Mouse (Mus musculus) heart, postnatal 25 days (tissue): Measurements from ENCODE around the gene Gsk3a. TPM values are rescaled to one million over a fixed set of nuclear protein-coding genes. Genes with fewer than 3 reads are reported as not detected.
A peak's percentile ranks its signal among the peaks of the same experiment; 100 is the strongest.

Experiments
- DNase-seq: peaks from one replicate; pipeline ENCODE4 v3.0.0; 2022; ENCODE audit warnings: low spot score
- intact Hi-C: fragments of 180-260 bp; cut with DNase I; formaldehyde crosslinking; loops from one replicate; pipeline ENCODE4 v1.15.1; 2025
- total RNA-seq, 2 experiments: library from RNA; stranded (reverse); gene quantifications; 2 replicates each; pipeline ENCODE4 v1.2.3; 2021

Gsk3a gene
- total RNA-seq: 10 to 100 TPM; 62.6 to 64.6 TPM

DNA sequence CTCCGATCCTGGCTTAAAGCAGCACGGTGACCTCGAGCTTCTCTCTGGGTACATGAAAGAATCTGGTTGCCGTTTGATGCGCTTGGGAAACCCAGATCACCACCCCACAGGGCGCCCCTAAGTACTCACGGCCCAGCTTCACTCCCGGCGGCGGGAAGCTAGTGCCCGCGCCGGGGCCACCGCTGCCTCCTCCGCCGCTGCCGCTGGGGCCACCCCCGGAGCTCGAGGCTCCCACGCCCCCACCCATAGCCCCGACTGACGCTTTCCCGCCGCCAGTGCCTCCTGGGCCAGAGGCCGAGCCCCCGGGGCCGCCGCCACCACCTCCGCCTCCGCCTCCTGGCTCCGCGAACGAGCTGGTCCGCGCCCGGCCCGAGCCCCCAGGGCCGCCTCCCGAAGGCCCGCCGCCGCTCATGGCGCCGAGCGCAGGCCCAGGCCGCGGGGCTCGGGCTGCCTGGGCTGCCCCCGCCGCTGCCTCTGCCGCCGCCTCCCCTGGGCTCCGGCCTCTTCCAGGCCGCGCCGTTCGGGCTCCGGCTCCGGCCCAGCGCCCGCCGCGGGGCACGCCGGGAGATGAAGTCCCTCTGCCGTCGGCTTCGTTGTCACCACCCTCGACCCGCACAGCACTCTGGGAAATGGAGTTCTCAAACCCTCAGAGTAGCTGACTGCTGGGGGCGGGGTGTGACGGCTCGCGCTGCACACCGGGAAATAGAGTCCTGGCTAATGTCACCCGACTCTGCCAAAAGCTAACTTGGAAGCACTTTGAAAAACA is at the start of gene Gsk3a:
TSS of gene Gsk3a (minus strand) at position 603 of the 766 bp plus-strand sequence.
- DNase-seq: peak; percentile 97
- intact Hi-C loops: loop anchor here (2.0 kb wide), 1 partner anchor 15 kb away; no protein-coding TSS in a partner anchor

DNA sequence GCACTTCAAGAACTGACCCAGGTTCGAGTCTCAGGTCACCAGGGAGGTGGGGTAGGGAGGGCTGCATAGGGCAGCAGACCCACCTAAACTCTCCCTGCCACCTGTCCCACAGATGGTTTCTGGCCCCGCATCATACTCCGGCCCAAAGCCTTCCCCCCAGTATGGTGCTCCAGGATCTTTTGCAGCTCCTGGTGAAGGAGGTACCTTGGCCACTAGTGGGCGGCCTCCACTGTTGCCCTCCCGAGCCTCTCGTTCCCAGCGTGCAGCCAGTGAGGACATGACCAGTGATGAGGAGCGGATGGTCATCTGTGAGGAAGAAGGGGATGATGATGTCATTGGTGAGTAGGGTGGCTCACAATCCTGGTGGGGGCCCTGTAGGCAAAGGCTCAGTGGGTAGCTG is 49.3 kb upstream of the Gsk3a start:
- no peak for DNase-seq
- intact Hi-C loops: no loop called here

DNA sequence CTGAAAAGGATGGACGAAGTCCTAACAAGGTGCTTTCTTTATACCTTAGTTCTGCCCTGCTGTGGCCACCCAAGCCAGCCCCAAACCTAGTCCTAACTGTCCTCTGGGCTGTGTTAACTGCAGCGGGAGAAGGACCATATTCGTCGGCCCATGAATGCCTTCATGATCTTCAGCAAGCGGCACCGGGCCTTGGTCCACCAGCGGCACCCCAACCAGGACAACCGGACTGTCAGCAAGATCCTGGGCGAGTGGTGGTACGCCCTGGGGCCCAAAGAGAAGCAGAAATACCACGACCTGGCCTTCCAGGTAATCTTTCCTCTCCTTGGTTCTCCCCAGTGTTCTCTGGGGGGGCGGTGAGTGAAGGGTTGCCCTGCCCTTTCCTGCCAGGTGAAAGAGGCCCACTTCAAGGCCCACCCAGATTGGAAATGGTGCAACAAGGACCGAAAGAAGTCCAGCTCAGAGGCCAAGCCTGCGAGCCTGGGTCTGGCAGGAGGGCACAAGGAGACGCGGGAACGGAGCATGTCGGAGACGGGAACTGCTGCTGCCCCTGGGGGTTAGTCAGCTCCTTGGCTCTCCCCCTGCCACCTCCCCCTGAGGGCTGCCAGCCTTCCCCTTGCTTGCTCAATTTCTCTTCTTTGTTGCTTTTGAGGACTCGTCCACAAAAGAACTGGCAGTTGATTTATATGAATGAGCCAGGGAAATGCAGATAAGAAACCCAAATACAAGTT is 48.0 kb upstream of the Gsk3a start:
- DNase-seq: no peak
- intact Hi-C loops: no loop called here

DNA sequence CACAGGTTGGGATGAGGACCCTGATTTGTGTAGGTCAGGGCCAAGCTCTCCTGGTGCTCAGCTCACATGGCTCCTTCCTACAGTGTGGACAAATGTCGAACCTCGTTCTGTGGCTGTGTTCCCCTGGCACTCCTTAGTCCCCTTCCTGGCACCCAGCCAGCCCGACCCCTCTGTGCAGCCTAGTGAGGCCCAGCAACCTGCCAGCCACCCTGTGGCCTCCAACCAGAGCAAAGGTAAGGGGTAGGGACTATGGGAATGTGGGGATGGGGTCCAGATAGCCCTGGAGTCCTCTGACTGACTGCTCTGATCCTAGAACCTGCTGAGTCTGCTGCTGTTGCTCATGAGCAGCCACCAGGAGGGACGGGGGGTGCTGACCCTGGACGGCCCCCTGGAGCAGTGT is 47.1 kb upstream of the Gsk3a start:
- no peak for DNase-seq
- intact Hi-C loops: loop anchor here (5.0 kb wide), 1 partner anchor 103 kb away; no protein-coding TSS in a partner anchor

DNA sequence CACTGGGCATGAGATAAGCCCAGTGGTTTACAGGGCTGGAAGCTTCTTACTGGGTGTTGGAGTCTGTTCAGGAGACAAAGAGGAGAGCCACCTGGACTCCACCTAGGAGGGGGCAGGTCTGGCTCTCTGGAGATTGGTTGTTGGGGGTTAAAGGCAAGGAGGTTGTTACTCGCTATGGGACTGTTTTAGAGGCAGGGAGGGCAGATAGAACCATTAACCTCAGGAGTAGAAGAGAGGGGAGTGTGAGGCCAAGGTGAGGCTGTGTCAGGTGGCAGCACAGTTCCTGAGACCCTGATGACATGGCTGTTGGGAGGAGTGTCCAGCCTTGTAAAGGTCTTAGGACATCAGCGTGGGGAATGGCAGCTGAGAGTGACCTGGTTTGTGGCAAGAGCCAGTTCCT is 46.5 kb upstream of the Gsk3a start:
- no peak for DNase-seq
- intact Hi-C loops: loop anchor here (5.0 kb wide), 1 partner anchor 103 kb away; no protein-coding TSS in a partner anchor

DNA sequence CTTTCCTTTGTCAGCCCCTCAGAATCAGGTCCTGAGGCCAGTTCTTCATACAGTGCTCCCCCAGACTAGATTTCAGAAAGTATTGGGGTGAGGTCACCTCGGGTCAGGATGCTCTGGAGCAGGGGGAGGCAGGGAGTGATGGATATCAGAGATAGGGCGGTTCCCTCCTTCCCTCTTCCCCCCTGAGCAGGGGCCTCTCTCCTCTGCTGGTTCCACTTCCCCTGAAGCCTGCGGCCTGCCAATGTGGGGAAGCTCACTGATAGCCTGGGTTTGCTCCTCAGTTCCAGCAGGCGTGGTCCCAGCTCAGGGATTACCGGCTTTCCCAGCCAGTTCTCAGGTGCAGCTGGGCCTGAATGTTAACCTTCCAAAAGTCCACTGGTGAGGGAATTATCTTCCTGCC is 46.0 kb upstream of the Gsk3a start:
- no peak for DNase-seq
- intact Hi-C loops: loop anchor here (2.0 to 5.0 kb wide), 2 partner anchors 33 to 104 kb away; partner anchors contain the start of gene Megf8

DNA sequence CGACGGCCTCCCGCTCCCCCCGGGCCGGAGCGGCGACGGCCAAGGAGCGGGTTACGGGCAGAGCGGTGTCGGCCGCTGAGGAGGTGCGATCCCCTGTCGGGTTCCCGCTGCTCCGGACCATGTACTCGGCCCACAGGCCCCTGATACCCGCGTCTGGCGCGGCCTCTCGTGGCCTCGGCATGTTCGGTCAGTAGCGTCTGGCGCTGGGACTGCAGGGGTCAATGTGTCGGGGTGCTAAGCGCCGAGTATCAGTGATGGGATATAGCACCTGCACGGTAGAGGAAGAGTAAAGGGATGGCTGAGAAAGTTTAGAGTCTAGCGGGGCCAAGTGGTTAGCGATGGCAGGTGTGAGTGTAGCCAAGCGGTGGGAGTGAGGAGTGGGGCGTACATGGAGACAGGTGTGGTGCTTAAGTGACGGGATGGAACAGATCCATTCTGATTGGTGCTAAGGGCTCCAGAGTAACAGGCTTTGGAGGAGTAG is 45.1 kb upstream of the Gsk3a start:
- DNase-seq: no peak
- intact Hi-C loops: loop anchor here (2.0 to 5.0 kb wide), 2 partner anchors 34 to 105 kb away; partner anchors contain the start of gene Megf8

DNA sequence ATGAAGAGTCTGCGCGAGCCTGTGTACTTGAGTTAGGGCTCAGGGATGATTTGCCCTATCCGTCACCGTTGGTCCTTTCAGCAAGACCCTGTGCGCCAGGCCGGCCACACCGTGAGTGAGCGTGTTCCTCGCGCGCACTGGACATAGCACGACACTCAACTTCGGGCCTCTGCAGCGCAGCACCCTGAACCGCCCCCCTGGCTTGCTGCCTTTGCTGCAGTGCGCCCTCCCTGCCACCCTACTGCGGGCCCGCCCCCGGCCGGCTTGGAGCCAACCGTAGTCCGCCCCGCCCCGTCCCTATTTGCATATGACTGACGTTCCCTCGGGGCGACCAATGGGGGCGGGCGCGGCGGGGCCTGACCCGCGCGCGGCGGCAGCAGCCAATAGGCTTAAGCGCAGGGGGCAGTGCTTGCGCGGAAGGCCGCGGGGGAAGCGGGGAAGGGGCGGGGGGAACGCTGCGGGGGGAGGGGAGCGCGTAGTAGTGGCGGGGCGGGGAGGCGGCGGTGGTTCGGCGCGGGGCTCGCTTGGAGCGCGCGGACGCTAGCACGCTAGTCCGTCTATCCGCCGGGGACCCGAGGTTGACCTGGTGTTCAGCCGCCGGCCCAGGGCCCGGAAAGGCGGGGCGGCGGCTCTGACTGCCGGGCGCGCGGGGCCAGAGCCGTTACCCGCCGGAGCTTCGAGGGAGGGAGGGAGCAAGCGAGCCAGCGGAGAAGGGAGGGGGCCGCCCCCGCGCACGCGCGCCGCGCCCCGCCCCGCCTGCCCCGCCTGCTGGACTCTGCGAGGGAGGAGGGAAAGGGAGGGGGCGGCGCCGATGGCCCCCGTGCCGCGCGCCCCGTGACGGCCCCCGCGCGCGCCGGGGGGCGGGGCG is 44.3 kb upstream of the Gsk3a start:
- intact Hi-C loops: loop anchor here (2.0 to 5.0 kb wide), 2 partner anchors 35 to 105 kb away; partner anchors contain the start of gene Megf8
- DNase-seq: peak; percentile 97

DNA sequence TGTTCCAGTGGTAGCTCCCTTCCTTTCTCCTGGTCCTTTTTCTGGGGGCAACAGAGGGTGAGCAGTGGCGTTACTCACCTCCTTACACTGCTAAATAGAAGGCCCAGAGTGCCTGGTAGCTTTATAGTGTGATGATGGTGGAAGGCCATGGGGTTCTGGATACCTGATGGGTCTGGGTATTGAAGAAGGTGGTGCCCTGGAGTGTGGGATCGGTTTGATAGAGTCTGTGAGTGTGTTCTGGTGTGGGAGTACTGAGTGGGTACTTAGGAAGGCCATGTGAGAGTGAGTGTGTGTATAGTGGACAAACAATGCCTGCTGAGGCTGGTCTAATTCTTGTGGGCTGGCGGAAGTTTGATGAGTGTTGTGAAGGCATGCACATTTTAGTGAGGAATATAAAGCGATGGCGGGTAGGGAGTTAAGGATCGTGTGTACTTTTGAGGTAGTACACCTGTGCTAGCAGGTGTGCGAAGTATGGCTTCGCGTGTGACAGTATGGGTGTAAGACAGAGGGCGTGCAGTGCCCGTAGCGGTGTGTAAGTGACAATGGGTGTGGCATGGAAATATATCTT is 43.6 kb upstream of the Gsk3a start:
- intact Hi-C loops: loop anchor here (5.0 kb wide), 1 partner anchor 106 kb away; no protein-coding TSS in a partner anchor
- DNase-seq: no peak

DNA sequence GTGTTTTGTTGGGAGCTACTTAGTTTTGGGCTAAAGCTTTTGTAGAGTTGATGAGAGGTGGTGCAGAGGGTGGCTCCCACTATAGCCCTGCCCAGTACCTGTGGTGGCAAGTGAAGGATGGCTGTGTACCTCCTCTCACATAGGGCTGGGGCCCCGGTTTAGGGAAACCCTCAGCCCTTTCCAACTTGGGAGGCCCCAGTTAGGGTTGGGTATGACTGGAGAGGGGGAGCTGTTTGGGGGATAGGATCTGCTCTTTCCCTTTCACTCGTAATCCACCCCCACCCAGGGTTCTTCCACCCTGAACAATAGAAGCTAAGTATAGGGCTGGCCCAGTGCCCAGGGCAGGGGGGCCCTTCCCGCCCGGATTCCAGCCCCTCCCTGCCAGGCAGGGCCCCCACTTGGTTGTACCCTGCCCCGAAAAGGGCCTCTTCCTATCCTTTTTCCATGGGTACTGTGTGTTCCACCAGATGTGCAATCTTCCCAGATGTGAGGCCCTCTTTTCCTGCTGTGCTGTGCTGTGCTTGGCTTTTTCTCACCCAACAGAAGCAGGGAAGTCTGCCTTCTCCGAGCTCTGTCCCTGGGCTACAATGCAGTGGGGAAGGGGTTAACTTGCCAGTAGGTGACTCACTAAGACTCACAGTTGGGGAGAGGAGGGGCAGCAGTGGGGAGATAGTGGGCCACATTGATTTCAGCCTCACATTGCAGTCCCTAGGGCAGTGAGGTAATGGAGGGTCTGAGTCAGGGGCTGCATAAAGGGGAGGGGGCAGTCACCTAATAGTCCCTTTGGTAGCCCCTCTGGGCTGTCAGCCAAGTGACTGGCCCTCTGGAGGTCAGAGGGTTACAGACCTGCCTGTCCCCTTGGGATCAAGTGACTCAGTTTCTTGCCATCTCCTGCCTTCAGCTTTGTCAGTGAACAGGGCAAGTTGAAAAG is 42.5 kb upstream of the Gsk3a start:
- DNase-seq: peak; percentile 77
- intact Hi-C loops: loop anchor here (2.0 to 5.0 kb wide), 2 partner anchors 31 to 107 kb away; no protein-coding TSS in a partner anchor

DNA sequence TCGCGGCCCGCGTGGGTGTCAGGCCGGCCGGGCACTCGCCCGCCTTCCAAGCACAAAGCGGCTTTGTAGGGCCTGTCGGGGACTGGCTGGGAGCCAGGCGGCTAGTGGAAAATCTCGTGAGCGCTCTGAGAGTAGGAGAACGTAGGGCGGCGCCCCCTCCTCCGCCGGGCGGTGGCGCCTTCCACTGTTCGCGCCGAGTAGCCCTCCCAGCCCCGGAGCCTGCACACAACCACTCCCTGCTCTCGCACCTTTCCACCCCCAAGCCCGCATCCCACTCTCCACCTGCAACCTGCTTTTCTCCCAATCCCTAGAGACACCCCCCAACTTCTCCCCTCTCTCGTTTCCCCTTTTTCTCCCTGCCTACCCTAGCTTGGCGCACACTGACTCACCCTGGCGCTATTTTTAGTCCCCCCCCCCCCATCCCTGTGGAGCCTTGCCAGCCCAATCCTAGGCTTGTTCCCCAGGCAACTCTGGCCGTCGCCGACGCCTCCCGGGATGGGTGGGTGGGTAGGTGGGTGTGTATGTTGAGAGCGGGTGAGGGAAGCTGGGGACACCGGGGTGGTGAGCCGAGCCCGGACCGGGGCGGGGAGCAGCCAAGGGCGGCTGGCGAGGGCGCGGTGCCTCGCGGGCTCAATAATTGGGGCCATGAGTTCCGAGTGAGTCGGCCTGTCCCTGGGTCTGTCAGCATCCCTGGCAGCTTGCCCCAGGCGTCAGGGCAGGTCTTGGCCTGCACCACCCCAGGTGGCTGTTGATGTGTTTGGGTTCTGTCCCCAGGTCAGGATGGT is 41.6 kb upstream of the Gsk3a start:
- intact Hi-C loops: loop anchor here (2.0 kb wide), 1 partner anchor 30 kb away; no protein-coding TSS in a partner anchor
- DNase-seq: peak; percentile 87

DNA sequence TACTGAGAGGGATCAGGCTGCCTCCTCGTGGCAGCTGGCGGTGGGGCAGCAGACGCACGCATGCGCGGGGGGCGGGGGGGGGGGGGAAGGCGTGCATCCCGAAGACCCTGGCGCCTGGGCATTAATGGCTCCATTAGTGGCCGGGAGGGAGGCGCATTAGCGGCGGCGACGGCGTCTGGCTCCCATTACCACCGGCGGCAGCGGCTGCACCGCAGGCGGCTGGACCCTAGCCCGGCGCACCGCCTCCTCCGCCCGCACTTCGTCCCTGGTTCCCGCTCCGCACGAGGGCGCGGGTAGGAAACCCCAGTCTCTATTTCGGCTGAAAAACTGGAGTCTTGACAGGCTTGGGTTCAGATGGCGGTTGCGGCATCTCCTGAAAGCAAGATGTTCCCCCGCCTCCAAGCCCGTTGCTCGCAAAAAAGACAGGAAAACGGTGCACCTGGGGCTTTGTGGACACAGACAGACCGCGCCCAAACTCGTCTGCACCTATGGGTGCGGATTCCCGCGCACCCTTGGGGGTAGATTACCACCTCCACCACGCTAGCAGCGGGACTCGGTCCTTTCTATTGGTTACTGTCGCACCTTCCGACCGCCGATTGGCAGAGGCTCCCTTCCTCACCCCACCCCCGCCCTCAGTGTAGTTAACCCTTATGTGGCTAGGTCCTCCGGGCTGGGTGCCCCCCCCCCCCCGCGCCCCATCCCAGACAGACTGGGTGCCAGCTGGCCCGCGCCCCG is 40.9 kb upstream of the Gsk3a start:
- intact Hi-C loops: loop anchor here (1.0 to 2.0 kb wide), 2 partner anchors 30 to 38 kb away; no protein-coding TSS in a partner anchor
- peak; percentile 76 for DNase-seq

DNA sequence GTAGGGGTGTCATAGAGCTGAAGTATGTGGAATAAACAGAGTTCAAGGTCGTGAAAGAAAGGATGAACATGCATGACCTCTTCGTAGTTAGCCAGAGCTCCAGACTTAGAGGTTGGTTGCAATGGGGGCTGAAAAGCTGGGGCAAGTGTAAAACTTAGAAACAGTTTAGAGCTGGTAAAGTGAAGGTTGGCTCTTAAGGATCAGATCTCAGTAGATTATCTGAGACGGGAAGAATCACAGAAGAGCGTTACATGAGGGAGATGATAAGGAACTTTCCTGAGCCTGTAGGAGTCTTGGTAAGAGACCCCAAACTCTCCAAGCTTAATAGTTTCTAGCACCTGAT is 40.3 kb upstream of the Gsk3a start:
- DNase-seq: no peak
- intact Hi-C loops: loop anchor here (1.0 to 2.0 kb wide), 2 partner anchors 29 to 38 kb away; no protein-coding TSS in a partner anchor

DNA sequence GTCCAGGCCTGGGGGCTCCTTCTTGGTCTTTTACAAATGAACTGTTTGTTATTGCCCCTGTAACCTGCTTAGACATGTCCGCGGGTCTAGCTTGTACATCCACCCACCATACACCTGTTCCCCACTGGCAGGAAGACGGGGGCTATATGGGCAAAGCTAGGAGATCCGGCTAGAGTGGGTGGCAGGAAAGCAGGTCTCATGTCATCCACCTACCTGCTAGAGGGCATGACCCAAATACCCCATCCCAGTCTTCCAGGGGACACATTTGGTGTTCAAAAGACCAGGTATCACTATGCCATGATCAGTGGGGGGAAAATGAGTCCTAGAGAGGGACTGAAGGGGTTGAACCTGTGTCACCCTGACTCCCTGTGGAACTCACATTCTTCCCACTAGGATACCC is 39.8 kb upstream of the Gsk3a start:
- intact Hi-C loops: no loop called here
- no peak for DNase-seq

DNA sequence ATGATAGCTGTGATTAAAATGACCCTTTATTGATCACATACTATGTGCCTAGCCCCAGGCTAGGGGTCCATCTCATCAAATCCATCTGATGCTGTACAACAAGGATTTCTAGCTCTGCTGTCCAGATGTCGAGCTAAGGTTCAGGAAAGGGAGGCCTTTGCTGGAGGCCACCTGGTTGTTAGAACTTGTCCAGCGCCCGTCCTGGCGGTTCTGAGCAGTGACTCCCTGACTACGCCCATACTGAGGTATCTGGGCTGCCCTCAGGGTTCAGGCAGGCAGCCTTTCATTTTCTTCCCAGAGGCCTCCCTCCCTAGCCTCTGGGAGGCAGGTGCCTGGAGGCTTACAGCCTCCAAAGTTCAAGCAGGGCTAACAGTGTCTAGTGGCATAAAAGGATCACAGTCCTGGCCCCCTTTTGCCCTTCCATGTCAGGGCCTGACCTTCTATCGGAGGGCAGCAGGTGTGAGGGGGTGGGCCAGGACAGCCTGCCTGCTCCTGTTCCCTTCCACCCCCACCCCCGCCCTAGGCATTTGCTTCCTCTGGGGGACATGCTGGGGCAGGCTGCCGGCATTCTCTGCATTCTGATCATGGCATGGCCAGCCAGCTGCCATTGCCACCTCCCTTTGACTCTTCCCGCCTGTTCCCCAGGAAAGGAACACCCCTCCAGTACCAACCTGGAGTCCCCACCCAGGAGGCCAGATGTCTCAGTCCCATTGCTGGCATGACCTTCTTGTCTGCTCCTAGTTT is 38.1 kb upstream of the Gsk3a start:
- no peak for DNase-seq
- intact Hi-C loops: no loop called here

DNA sequence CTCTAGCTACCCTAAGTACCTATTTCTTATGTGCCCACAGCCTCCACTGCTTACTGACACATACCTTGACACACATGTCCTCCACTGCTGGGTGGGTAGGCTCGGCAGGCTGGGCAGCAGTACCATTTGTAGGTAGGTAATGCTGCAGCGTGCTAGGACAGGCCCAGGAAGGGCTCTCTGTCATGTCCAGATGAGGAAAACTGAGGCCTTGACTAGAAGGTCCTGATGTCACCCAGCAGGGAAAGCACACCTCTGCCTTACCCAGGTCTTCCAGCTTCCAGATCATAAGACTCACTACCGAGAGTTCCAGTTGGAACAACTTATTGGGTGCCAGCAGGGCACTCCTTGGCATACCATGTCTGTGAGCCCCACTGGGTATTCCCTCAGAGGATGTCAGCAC is 37.3 kb upstream of the Gsk3a start:
- DNase-seq: no peak
- intact Hi-C loops: no loop called here
